Mouse (Mus musculus): Measurements from ENCODE around the gene Slc7a11. TPM values are rescaled to one million over a fixed set of nuclear protein-coding genes. Genes with fewer than 3 reads are reported as not detected.
A peak's percentile ranks its signal among the peaks of the same experiment; 100 is the strongest.

The Slc7a11 gene
- polyA plus RNA-seq, 1 experiment from 2014 or later = 2.8 TPM

GRCm38 (mm10) chr3:50302648-50303047, 140.8 kb downstream of the Slc7a11 start:
- H3K27ac ChIP-seq (ENCODE audit: low read length) = no peak overlapping the region
- H3K4me3 ChIP-seq (replicated peaks; ENCODE audit: low read length) = no peak overlapping the region
- no peak for ATAC-seq
- H3K27me3 ChIP-seq (replicated peaks; ENCODE audit: control insufficient read depth, insufficient read depth, low read length) = no peaks in the 10 kb centered on the region
- H3K4me2 ChIP-seq (ENCODE audit: low read length) = no peak overlapping the region
- H3K36me3 ChIP-seq (ENCODE audit: control insufficient read depth, insufficient read depth) = no peaks in the 10 kb centered on the region
- WGBS = 73% methylated on average over 6 of the region's 6 CpGs
- H3K9me3 ChIP-seq (ENCODE audit: control insufficient read depth, low read length) = no peaks in the 10 kb centered on the region
- H3K4me1 ChIP-seq (replicated peaks; ENCODE audit: control insufficient read depth, insufficient read depth, low read length) = peaks cover 24% of the 10 kb centered on the region
- H3K9ac ChIP-seq (replicated peaks; ENCODE audit: low read depth, low read length) = no peak overlapping the region

GRCm38 (mm10) chr3:50300952-50301303, 142.5 kb downstream of the Slc7a11 start:
- WGBS = 8% methylated on average over 4 of the region's 4 CpGs
- no peak overlapping the region for H3K27ac ChIP-seq (ENCODE audit: low read length)

GRCm38 (mm10) chr3:50300002-50300951, 143.1 kb downstream of the Slc7a11 start:
- WGBS = 22% methylated on average over 17 of the region's 17 CpGs
- Histone ChIP-seq H3K4me2 (ENCODE audit: low read length) (peak overlapping the region; percentile 37), H3K4me3 (replicated peaks; ENCODE audit: low read length) (0 out of 2 replicates have a peak overlapping the region, but pooled peaks have one; percentile 1), H3K36me3 (ENCODE audit: control insufficient read depth, insufficient read depth) (no peaks in the 10 kb centered on the region), H3K9me3 (ENCODE audit: control insufficient read depth, low read length) (no peaks in the 10 kb centered on the region), H3K27me3 (replicated peaks; ENCODE audit: control insufficient read depth, insufficient read depth, low read length) (no peaks in the 10 kb centered on the region), H3K4me1 (replicated peaks; ENCODE audit: control insufficient read depth, insufficient read depth, low read length) (peaks cover 19% of the 10 kb centered on the region), H3K27ac (ENCODE audit: low read length) (peak overlapping the region; percentile 38), H3K9ac (replicated peaks; ENCODE audit: low read depth, low read length) (peak overlapping the region; percentile 28; the same call in 1 of the 2 replicates)
- ATAC-seq = peak; percentile 85

More at GRCm38 (mm10) chr3:50300952-50301303, 142.5 kb downstream of the Slc7a11 start:
- Histone ChIP-seq H3K4me3 (replicated peaks; ENCODE audit: low read length) (no peak overlapping the region), H3K36me3 (ENCODE audit: control insufficient read depth, insufficient read depth) (no peaks in the 10 kb centered on the region), H3K4me2 (ENCODE audit: low read length) (no peak overlapping the region), H3K4me1 (replicated peaks; ENCODE audit: control insufficient read depth, insufficient read depth, low read length) (peaks cover 19% of the 10 kb centered on the region), H3K9ac (replicated peaks; ENCODE audit: low read depth, low read length) (no peak overlapping the region), H3K9me3 (ENCODE audit: control insufficient read depth, low read length) (no peaks in the 10 kb centered on the region), H3K27me3 (replicated peaks; ENCODE audit: control insufficient read depth, insufficient read depth, low read length) (no peaks in the 10 kb centered on the region)
- ATAC-seq = peak; percentile 78

GRCm38 (mm10) chr3:50298366-50298991, 144.9 kb downstream of the Slc7a11 start:
- no peaks in the 10 kb centered on the region for H3K9me3 ChIP-seq (ENCODE audit: control insufficient read depth, low read length)
- H3K9ac ChIP-seq (replicated peaks; ENCODE audit: low read depth, low read length) = no peak overlapping the region
- ATAC-seq = no peak
- no peak overlapping the region for H3K27ac ChIP-seq (ENCODE audit: low read length)
- no peaks in the 10 kb centered on the region for H3K36me3 ChIP-seq (ENCODE audit: control insufficient read depth, insufficient read depth)
- 49% methylated on average over 7 of the region's 7 CpGs for WGBS
- H3K4me3 ChIP-seq (replicated peaks; ENCODE audit: low read length) = no peak overlapping the region
- peaks cover 19% of the 10 kb centered on the region for H3K4me1 ChIP-seq (replicated peaks; ENCODE audit: control insufficient read depth, insufficient read depth, low read length)
- no peak overlapping the region for H3K4me2 ChIP-seq (ENCODE audit: low read length)
- H3K27me3 ChIP-seq (replicated peaks; ENCODE audit: control insufficient read depth, insufficient read depth, low read length) = no peaks in the 10 kb centered on the region

- no peak overlapping the region for H3K9ac ChIP-seq (replicated peaks; ENCODE audit: low read depth, low read length)
- no peak overlapping the region for H3K4me2 ChIP-seq (ENCODE audit: low read length)
- H3K27ac ChIP-seq (ENCODE audit: low read length) = no peak overlapping the region
- 63% methylated on average over 10 of the region's 10 CpGs for WGBS
- no peaks in the 10 kb centered on the region for H3K36me3 ChIP-seq (ENCODE audit: control insufficient read depth, insufficient read depth)
- H3K27me3 ChIP-seq (replicated peaks; ENCODE audit: control insufficient read depth, insufficient read depth, low read length) = no peaks in the 10 kb centered on the region
- no peaks in the 10 kb centered on the region for H3K9me3 ChIP-seq (ENCODE audit: control insufficient read depth, low read length)
- no peak overlapping the region for H3K4me3 ChIP-seq (replicated peaks; ENCODE audit: low read length)
- peaks cover 19% of the 10 kb centered on the region for H3K4me1 ChIP-seq (replicated peaks; ENCODE audit: control insufficient read depth, insufficient read depth, low read length)
- ATAC-seq = no peak
These were observed 146.5 kb downstream of the Slc7a11 start for GRCm38 (mm10) chr3:50296956-50297355.

GRCm38 (mm10) chr3:50275023-50275422, 168.4 kb downstream of the Slc7a11 start:
- Histone ChIP-seq H3K4me3 (replicated peaks; ENCODE audit: low read length) (no peak overlapping the region), H3K27me3 (replicated peaks; ENCODE audit: control insufficient read depth, insufficient read depth, low read length) (no peaks in the 10 kb centered on the region), H3K27ac (ENCODE audit: low read length) (no peak overlapping the region), H3K4me1 (replicated peaks; ENCODE audit: control insufficient read depth, insufficient read depth, low read length) (no peaks in the 10 kb centered on the region), H3K4me2 (ENCODE audit: low read length) (no peak overlapping the region), H3K9me3 (ENCODE audit: control insufficient read depth, low read length) (no peaks in the 10 kb centered on the region), H3K36me3 (ENCODE audit: control insufficient read depth, insufficient read depth) (no peaks in the 10 kb centered on the region), H3K9ac (replicated peaks; ENCODE audit: low read depth, low read length) (no peak overlapping the region)
- WGBS = 53% methylated on average over 2 of the region's 2 CpGs
- 0 out of 2 replicates have a peak, but pooled peaks have one; percentile 36 for ATAC-seq

- Histone ChIP-seq H3K9ac (replicated peaks; ENCODE audit: low read depth, low read length) (no peak overlapping the region), H3K36me3 (ENCODE audit: control insufficient read depth, insufficient read depth) (no peaks in the 10 kb centered on the region), H3K27me3 (replicated peaks; ENCODE audit: control insufficient read depth, insufficient read depth, low read length) (no peaks in the 10 kb centered on the region), H3K4me1 (replicated peaks; ENCODE audit: control insufficient read depth, insufficient read depth, low read length) (no peaks in the 10 kb centered on the region), H3K27ac (ENCODE audit: low read length) (no peak overlapping the region), H3K9me3 (ENCODE audit: control insufficient read depth, low read length) (no peaks in the 10 kb centered on the region), H3K4me2 (ENCODE audit: low read length) (no peak overlapping the region), H3K4me3 (replicated peaks; ENCODE audit: low read length) (no peak overlapping the region)
- no peak for ATAC-seq
These were observed 171.2 kb downstream of the Slc7a11 start for GRCm38 (mm10) chr3:50272222-50272621.

GRCm38 (mm10) chr3:50269680-50270079, 173.7 kb downstream of the Slc7a11 start:
- 53% methylated on average over 4 of the region's 4 CpGs for WGBS
- Histone ChIP-seq H3K9me3 (ENCODE audit: control insufficient read depth, low read length) (no peaks in the 10 kb centered on the region), H3K4me2 (ENCODE audit: low read length) (no peak overlapping the region), H3K4me1 (replicated peaks; ENCODE audit: control insufficient read depth, insufficient read depth, low read length) (no peaks in the 10 kb centered on the region), H3K36me3 (ENCODE audit: control insufficient read depth, insufficient read depth) (no peaks in the 10 kb centered on the region), H3K27ac (ENCODE audit: low read length) (no peak overlapping the region), H3K9ac (replicated peaks; ENCODE audit: low read depth, low read length) (no peak overlapping the region), H3K27me3 (replicated peaks; ENCODE audit: control insufficient read depth, insufficient read depth, low read length) (no peaks in the 10 kb centered on the region), H3K4me3 (replicated peaks; ENCODE audit: low read length) (no peak overlapping the region)
- peak; percentile 64; the same call in 1 of the 2 replicates for ATAC-seq

GRCm38 (mm10) chr3:50262547-50263087, 180.8 kb downstream of the Slc7a11 start:
- WGBS = 48% methylated on average over 2 of the region's 2 CpGs
- no peak for ATAC-seq
- Histone ChIP-seq H3K9me3 (ENCODE audit: control insufficient read depth, low read length) (no peaks in the 10 kb centered on the region), H3K36me3 (ENCODE audit: control insufficient read depth, insufficient read depth) (no peaks in the 10 kb centered on the region), H3K4me3 (replicated peaks; ENCODE audit: low read length) (no peak overlapping the region), H3K9ac (replicated peaks; ENCODE audit: low read depth, low read length) (no peak overlapping the region), H3K27ac (ENCODE audit: low read length) (no peak overlapping the region), H3K4me1 (replicated peaks; ENCODE audit: control insufficient read depth, insufficient read depth, low read length) (no peaks in the 10 kb centered on the region; the same call in 1 of the 2 replicates), H3K4me2 (ENCODE audit: low read length) (no peak overlapping the region), H3K27me3 (replicated peaks; ENCODE audit: control insufficient read depth, insufficient read depth, low read length) (no peaks in the 10 kb centered on the region)

All from forebrain, embryonic 16.5 days (tissue).